Mouse (Mus musculus) lung, adult 10 weeks (tissue): ENCODE data around the gene Nudt16l1. TPM values are rescaled to one million over a fixed set of nuclear protein-coding genes. Genes with fewer than 3 reads are reported as not detected.

Source experiments
- polyA plus RNA-seq: library from polyadenylated mRNA; stranded (reverse); fragments of 350-450 nt; fragmentation: Illumina TruSeq; extraction: RNeasy Lipid Tissue Mini Kit (QIAGEN cat#74804); gene quantifications from one replicate; pipeline ENCODE4 v1.2.3, GENCODE M21; 2014; ENCODE audit warnings: low read depth, low replicate concordance; ENCODE audit not compliant: insufficient read depth

Nudt16l1 gene
- 44.3 TPM for polyA plus RNA-seq

GRCm38 (mm10) chr16:4938461-4938860 lies at the start of gene Nudt16l1:
Gene Nudt16l1 (plus strand): TSS chr16:4938761.

GRCm38 (mm10) chr16:4963797-4964709 lies 25.5 kb downstream of the Nudt16l1 start, which contains the start of gene Anks3:
Gene Anks3 (minus strand): TSS chr16:4964205.

Other genes starting within 250 kb of the Nudt16l1 start
- 2.9 TPM for gene Nmral1, start 219.4 kb upstream of the Nudt16l1 start, polyA plus RNA-seq
- 65.9 TPM for gene Hmox2, start 212.4 kb upstream of the Nudt16l1 start, polyA plus RNA-seq
- gene Cdip1, start 148.5 kb upstream of the Nudt16l1 start, polyA plus RNA-seq, result 24.1 TPM
- 1.4 TPM for gene 4930562C15Rik, start 103.3 kb upstream of the Nudt16l1 start, polyA plus RNA-seq
- gene Ubald1, start 58.4 kb upstream of the Nudt16l1 start, polyA plus RNA-seq, result 32.6 TPM
- gene Mgrn1, start 52.5 kb upstream of the Nudt16l1 start, polyA plus RNA-seq, result 34.5 TPM
- gene Anks3, start 25.4 kb downstream of the Nudt16l1 start, polyA plus RNA-seq, result 23.2 TPM
- gene Sept12, start 59.1 kb downstream of the Nudt16l1 start, polyA plus RNA-seq, result not detected
- gene Smim22, start 68.5 kb downstream of the Nudt16l1 start, polyA plus RNA-seq, result 90.9 TPM
- gene Rogdi, start 74.8 kb downstream of the Nudt16l1 start, polyA plus RNA-seq, result 43.6 TPM
- 45.3 TPM for gene Glyr1, start 111.1 kb downstream of the Nudt16l1 start, polyA plus RNA-seq
- 15.9 TPM for gene Ubn1, start 111.3 kb downstream of the Nudt16l1 start, polyA plus RNA-seq
- 9.1 TPM for gene Ppl, start 193.7 kb downstream of the Nudt16l1 start, polyA plus RNA-seq
- 0.61 TPM for gene Sec14l5, start 208.3 kb downstream of the Nudt16l1 start, polyA plus RNA-seq